Mouse (Mus musculus): ENCODE results near the gene Gtf3c4.

GRCm38 (mm10) chr2:28882826-28883485, 42.8 kb upstream of the Gtf3c4 start:
- TF ChIP-seq CTCF (IDR thresholded peaks at IDR 0.05; ENCODE audit: low read depth) (no peak), EP300 (IDR thresholded peaks at IDR 0.05; ENCODE audit: low read depth) (no peak)
